Mouse (Mus musculus) MEL (cell line): ENCODE measurements at regions not wholly inside any gene's neighbourhood (a gene's known extent, or its start where the extent isn't known, plus 50 kb on each side); places are given as distances from the start of the nearest gene placed in this dataset.

Experiments
- DNase-seq: peaks from one replicate; pipeline ENCODE4 v3.0.0; 2011; ENCODE audit warnings: low read depth, low spot score
- H3K27ac ChIP-seq: 2 replicates; pipeline ENCODE4 v1.5.1; 2012; ENCODE audit warnings: low read depth, mild to moderate bottlenecking, control low read depth, low read length, moderate library complexity; ENCODE audit not compliant: control insufficient read depth
- H3K27me3 ChIP-seq, 2 experiments: fragments of 150-350 bp in 1 of 2; sonication (generic) in 1 of 2; 2 replicates each; pipeline ENCODE4 v1.6.1; 2012; ENCODE audit warnings: low read length in 2 of 2, mild to moderate bottlenecking in 2 of 2, improper control_type of control experiment in 1 of 2, moderate library complexity in 1 of 2; ENCODE audit not compliant: insufficient read depth in 2 of 2, control insufficient read depth in 1 of 2
- H3K36me3 ChIP-seq, 2 experiments: 2 replicates each; pipeline ENCODE4 v1.6.1; 2012 to 2014; ENCODE audit warnings: low read length in 2 of 2, improper control_type of control experiment in 1 of 2, inconsistent platforms in 1 of 2, mild to moderate bottlenecking in 1 of 2; ENCODE audit not compliant: insufficient read depth in 2 of 2, control insufficient read depth in 1 of 2
- H3K4me1 ChIP-seq, 2 experiments: fragments of 150-350 bp in 1 of 2; sonication (generic) in 1 of 2; 2 replicates each; pipeline ENCODE4 v1.6.1; 2012; ENCODE audit warnings: low read length in 2 of 2, improper control_type of control experiment in 1 of 2, mild to moderate bottlenecking in 1 of 2; ENCODE audit not compliant: insufficient read depth in 2 of 2, control insufficient read depth in 1 of 2
- H3K4me3 ChIP-seq, 2 experiments: fragments of 150-350 bp in 1 of 2; sonication (generic) in 1 of 2; 2 replicates each; pipeline ENCODE4 v1.5.1; 2012; ENCODE audit warnings: low read depth in 2 of 2, low read length in 2 of 2, mild to moderate bottlenecking in 2 of 2, moderate library complexity in 2 of 2, control low read depth in 1 of 2, improper control_type of control experiment in 1 of 2; ENCODE audit not compliant: control insufficient read depth in 1 of 2, insufficient read depth in 1 of 2
- H3K79me2 ChIP-seq: 2 replicates; pipeline ENCODE4 v1.6.1; 2012; ENCODE audit warnings: mild to moderate bottlenecking, low read length, moderate library complexity; ENCODE audit not compliant: control insufficient read depth, poor library complexity, insufficient read depth
- H3K9ac ChIP-seq: 2 replicates; pipeline ENCODE4 v1.6.1; 2012; ENCODE audit warnings: low read depth, mild to moderate bottlenecking, control low read depth, low read length, moderate library complexity; ENCODE audit not compliant: control insufficient read depth, poor library complexity, severe bottlenecking
- H3K9me3 ChIP-seq: fragments of 150-350 bp; sonication (generic); replicated peaks from 2 replicates; pipeline ENCODE4 v1.6.1; 2012; ENCODE audit warnings: mild to moderate bottlenecking, low read length, improper control_type of control experiment, moderate library complexity; ENCODE audit not compliant: insufficient read depth
- BHLHE40 ChIP-seq: IDR thresholded peaks from 2 replicates; pipeline ENCODE4 v1.6.1; 2012; ENCODE audit warnings: low read depth, mild to moderate bottlenecking, inconsistent platforms, low read length, improper control_type of control experiment, borderline replicate concordance
- CTCF ChIP-seq, 3 experiments: IDR thresholded peaks in 2 of 3; conservative IDR thresholded peaks in 1 of 3; 2 replicates each; pipeline ENCODE4 v1.5.1; 2011 to 2012; ENCODE audit warnings: low read length in 3 of 3, low read depth in 2 of 3, mild to moderate bottlenecking in 2 of 3, improper control_type of control experiment in 1 of 3, inconsistent platforms in 1 of 3, mixed read lengths in 1 of 3, moderate library complexity in 1 of 3; ENCODE audit not compliant: control insufficient read depth in 1 of 3, insufficient read depth in 1 of 3, poor library complexity in 1 of 3, severe bottlenecking in 1 of 3
- ETS1 ChIP-seq: IDR thresholded peaks from 2 replicates; pipeline ENCODE4 v1.6.1; 2012; ENCODE audit warnings: low read depth, mild to moderate bottlenecking, inconsistent platforms, low read length, improper control_type of control experiment, moderate library complexity
- GABPA ChIP-seq: IDR thresholded peaks from 2 replicates; pipeline ENCODE4 v1.6.1; 2012; ENCODE audit warnings: low read depth, mild to moderate bottlenecking, inconsistent platforms, low read length, improper control_type of control experiment, moderate library complexity
- GATA1 ChIP-seq: IDR thresholded peaks from 2 replicates; pipeline ENCODE4 v1.6.1; 2011; ENCODE audit warnings: low read depth, low read length, improper control_type of control experiment
- JUND ChIP-seq: IDR thresholded peaks from 2 replicates; pipeline ENCODE4 v1.6.1; 2011; ENCODE audit warnings: low read depth, mild to moderate bottlenecking, improper control_type of control experiment, low read length
- MAFK ChIP-seq: IDR thresholded peaks from 2 replicates; pipeline ENCODE4 v1.6.1; 2011; ENCODE audit warnings: low read depth, mild to moderate bottlenecking, low read length, improper control_type of control experiment, borderline replicate concordance
- MAZ ChIP-seq: IDR thresholded peaks from 2 replicates; pipeline ENCODE4 v1.6.1; 2012; ENCODE audit warnings: low read depth, mild to moderate bottlenecking, inconsistent platforms, low read length, improper control_type of control experiment
- MEF2A ChIP-seq: IDR thresholded peaks from 2 replicates; pipeline ENCODE4 v1.6.1; 2014; ENCODE audit warnings: low read depth, mild to moderate bottlenecking, inconsistent platforms, low read length, improper control_type of control experiment; ENCODE audit not compliant: poor library complexity, insufficient replicate concordance, severe bottlenecking; ENCODE audit errors: extremely low read depth
- MYB ChIP-seq: IDR thresholded peaks from 2 replicates; pipeline ENCODE4 v1.6.1; 2011; ENCODE audit warnings: mild to moderate bottlenecking, low read depth, low read length, improper control_type of control experiment
- MYC ChIP-seq: IDR thresholded peaks from 2 replicates; pipeline ENCODE4 v1.6.1; 2011; ENCODE audit warnings: low read depth, mild to moderate bottlenecking, low read length, improper control_type of control experiment, moderate library complexity
- NELFE ChIP-seq: IDR thresholded peaks from 2 replicates; pipeline ENCODE4 v1.6.1; 2011; ENCODE audit warnings: low read depth, low read length, improper control_type of control experiment
- NRF1 ChIP-seq: IDR thresholded peaks from 2 replicates; pipeline ENCODE4 v1.6.1; 2014; ENCODE audit warnings: low read depth, mild to moderate bottlenecking, inconsistent platforms, low read length, improper control_type of control experiment, moderate library complexity; ENCODE audit not compliant: poor library complexity, insufficient read depth, severe bottlenecking
- POLR2A ChIP-seq, 2 experiments: IDR thresholded peaks; 2 replicates each; pipeline ENCODE4 v1.6.1; 2011 to 2012; ENCODE audit warnings: low read length in 2 of 2, mild to moderate bottlenecking in 2 of 2, control low read depth in 1 of 2, improper control_type of control experiment in 1 of 2, low read depth in 1 of 2, moderate library complexity in 1 of 2; ENCODE audit not compliant: control insufficient read depth in 1 of 2, insufficient read depth in 1 of 2, poor library complexity in 1 of 2
- POLR2AphosphoS2 ChIP-seq: IDR thresholded peaks from 2 replicates; pipeline ENCODE4 v1.6.1; 2011; ENCODE audit warnings: low read length, improper control_type of control experiment
- RAD21 ChIP-seq: IDR thresholded peaks from 2 replicates; pipeline ENCODE4 v1.6.1; 2011; ENCODE audit warnings: mild to moderate bottlenecking, low read depth, low read length, improper control_type of control experiment
- RCOR1 ChIP-seq: IDR thresholded peaks from 2 replicates; pipeline ENCODE4 v1.6.1; 2012; ENCODE audit warnings: low read depth, mild to moderate bottlenecking, inconsistent platforms, low read length, improper control_type of control experiment
- TAL1 ChIP-seq: IDR thresholded peaks from 2 replicates; pipeline ENCODE4 v1.6.1; 2012; ENCODE audit warnings: mild to moderate bottlenecking, inconsistent platforms, low read length, moderate library complexity, mixed read lengths
- ZNF384 ChIP-seq: IDR thresholded peaks from 2 replicates; pipeline ENCODE4 v1.6.1; 2012; ENCODE audit warnings: low read depth, mild to moderate bottlenecking, inconsistent platforms, low read length, improper control_type of control experiment

GRCm38 (mm10) chr13:52771518-52771917 is 158.0 kb downstream of the Auh start:
- Histone ChIP-seq H3K27me3 (no peaks in the 10 kb centered on the region), H3K9ac (no peak overlapping the region), H3K9me3 (no peaks in the 10 kb centered on the region), H3K36me3 (no peaks in the 10 kb centered on the region), H3K27ac (no peak overlapping the region), H3K4me3 (no peak overlapping the region), H3K4me1 (no peaks in the 10 kb centered on the region), H3K79me2 (no peaks in the 10 kb centered on the region)
- no peak for DNase-seq
- TF ChIP-seq GATA1 = no peak
- no peak for TF ChIP-seq ETS1
- no peak for TF ChIP-seq BHLHE40
- TF ChIP-seq RAD21 = no peak
- TF ChIP-seq MYC = no peak
- no peak for TF ChIP-seq MYB
- TF ChIP-seq POLR2A (IDR thresholded peaks at IDR 0.05; ENCODE audit: control insufficient read depth in 1 of 2, insufficient read depth in 1 of 2, low read depth in 1 of 2, low read length in 2 of 2, poor library complexity in 1 of 2) = no peak
- no peak for TF ChIP-seq RCOR1
- no peak for TF ChIP-seq MAFK
- no peak for TF ChIP-seq CTCF (IDR thresholded peaks at IDR 0.05 in 2 of 3, conservative IDR thresholded peaks at IDR 0.05 in 1 of 3; ENCODE audit: control insufficient read depth in 1 of 3, insufficient read depth in 1 of 3, low read depth in 2 of 3, low read length in 3 of 3, poor library complexity in 1 of 3, severe bottlenecking in 1 of 3)
- no peak for TF ChIP-seq NRF1
- TF ChIP-seq ZNF384 = no peak
- TF ChIP-seq MEF2A = no peak
- TF ChIP-seq NELFE = no peak
- TF ChIP-seq TAL1 = no peak
- TF ChIP-seq GABPA = no peak
- no peak for TF ChIP-seq JUND
- no peak for TF ChIP-seq MAZ
- TF ChIP-seq POLR2AphosphoS2 = no peak

GRCm38 (mm10) chr13:52772081-52772480 is 157.4 kb downstream of the Auh start:
- H3K27ac ChIP-seq = no peak overlapping the region
- no peaks in the 10 kb centered on the region for H3K36me3 ChIP-seq
- DNase-seq = no peak
- no peaks in the 10 kb centered on the region for H3K9me3 ChIP-seq
- no peaks in the 10 kb centered on the region for H3K27me3 ChIP-seq
- H3K4me1 ChIP-seq = no peaks in the 10 kb centered on the region
- TF ChIP-seq MEF2A = no peak
- no peak overlapping the region for H3K9ac ChIP-seq
- H3K4me3 ChIP-seq = no peak overlapping the region
- no peaks in the 10 kb centered on the region for H3K79me2 ChIP-seq
